Mouse (Mus musculus): ENCODE measurements around the gene Adamtsl4. TPM values are rescaled to one million over a fixed set of nuclear protein-coding genes. Genes with fewer than 3 reads are reported as not detected.

Adamtsl4 gene
- polyA plus RNA-seq, 1 experiment = 5.2 TPM

DNA sequence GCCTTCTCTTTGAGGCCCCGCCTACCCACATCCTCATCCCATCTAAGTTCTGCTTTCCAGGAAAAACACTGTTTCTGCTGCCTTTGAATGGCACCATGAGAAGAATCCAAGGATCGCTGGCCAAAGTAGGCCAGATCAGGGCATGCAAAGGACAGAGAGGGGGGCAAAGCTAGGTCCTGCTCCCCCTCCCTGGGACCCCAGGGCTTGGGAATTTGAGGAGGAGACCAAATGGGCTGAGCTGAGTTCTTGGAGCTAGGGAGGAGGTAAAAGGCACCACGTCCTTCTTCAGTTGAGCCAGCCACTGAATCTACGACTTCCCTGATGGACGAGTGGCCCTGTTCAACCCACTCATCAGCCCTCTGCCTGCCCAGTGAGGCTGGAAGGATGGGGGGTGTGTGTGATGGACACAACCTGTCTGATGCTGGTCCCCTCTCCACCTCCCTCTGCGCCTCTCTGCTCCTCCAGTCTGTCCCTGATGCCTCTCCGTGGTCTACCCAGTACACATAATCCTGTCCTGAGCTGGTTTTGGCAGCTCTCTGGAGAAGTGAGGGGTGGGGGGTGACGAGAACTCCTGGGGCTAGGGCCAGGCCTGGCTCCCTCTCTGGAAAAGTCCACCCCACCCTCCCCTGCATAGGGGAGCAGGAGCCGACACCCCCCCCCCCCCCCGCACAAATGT is 1.1 kb downstream of the Adamtsl4 start:
- H3K4me3 ChIP-seq (ENCODE audit: insufficient read depth, low read depth, low read length) = no peak overlapping the region
- H3K4me1 ChIP-seq (ENCODE audit: control insufficient read depth, insufficient read depth, low read length) = no peaks in the 10 kb centered on the region; the same call in 1 of the 2 replicates
- no peaks in the 10 kb centered on the region for H3K27me3 ChIP-seq (replicated peaks; ENCODE audit: control insufficient read depth, insufficient read depth, low read length)
- DNase-seq = no peak
- H3K36me3 ChIP-seq (ENCODE audit: control insufficient read depth, insufficient read depth, low read length) = no peaks in the 10 kb centered on the region
- H3K27ac ChIP-seq (ENCODE audit: insufficient read depth, low read depth, low read length) = no peak overlapping the region
- WGBS = 60% methylated on average over 10 of the region's 10 CpGs
- TF ChIP-seq POLR2A (IDR thresholded peaks at IDR 0.05; ENCODE audit: low read depth, low read length) = no peak

- no peak overlapping the region for H3K4me3 ChIP-seq (ENCODE audit: insufficient read depth, low read depth, low read length)
- 77% methylated on average over 2 of the region's 2 CpGs for WGBS
- H3K27ac ChIP-seq (ENCODE audit: insufficient read depth, low read depth, low read length) = no peak overlapping the region
- no peaks in the 10 kb centered on the region for H3K27me3 ChIP-seq (replicated peaks; ENCODE audit: control insufficient read depth, insufficient read depth, low read length)
- H3K4me1 ChIP-seq (ENCODE audit: control insufficient read depth, insufficient read depth, low read length) = no peaks in the 10 kb centered on the region; the same call in 1 of the 2 replicates
- DNase-seq = no peak
- no peaks in the 10 kb centered on the region for H3K36me3 ChIP-seq (ENCODE audit: control insufficient read depth, insufficient read depth, low read length)
- TF ChIP-seq POLR2A (IDR thresholded peaks at IDR 0.05; ENCODE audit: low read depth, low read length) (no peak), CTCF (conservative IDR thresholded peaks at IDR 0.05; ENCODE audit: insufficient read depth, insufficient read length, low read depth, low read length) (no peak)
These were observed 2.0 kb downstream of the Adamtsl4 start for GRCm38 (mm10) chr3:95685701-95686100.

DNA sequence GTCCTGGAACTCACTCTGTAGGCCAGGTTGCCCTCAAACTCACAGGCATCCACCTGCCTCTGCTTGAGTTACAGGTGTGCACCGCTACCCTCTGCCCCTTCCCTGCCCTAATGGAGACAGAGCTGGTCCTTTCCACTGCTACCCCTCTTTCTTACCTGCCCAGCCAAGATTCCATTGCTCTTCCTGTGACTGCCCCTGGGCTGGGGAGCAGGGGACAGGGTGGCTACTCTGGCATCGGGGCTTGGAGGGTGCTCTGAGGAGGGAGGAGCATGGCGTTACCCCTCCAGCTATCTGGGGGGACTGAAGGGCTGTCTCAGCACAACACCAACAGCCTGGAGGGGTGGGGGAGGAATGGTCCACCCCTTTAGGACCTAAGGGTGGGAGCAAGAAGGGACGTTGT is 2.4 kb downstream of the Adamtsl4 start:
- Histone ChIP-seq H3K36me3 (ENCODE audit: control insufficient read depth, insufficient read depth, low read length) (no peaks in the 10 kb centered on the region), H3K27me3 (replicated peaks; ENCODE audit: control insufficient read depth, insufficient read depth, low read length) (no peaks in the 10 kb centered on the region), H3K27ac (ENCODE audit: insufficient read depth, low read depth, low read length) (no peak overlapping the region), H3K4me1 (ENCODE audit: control insufficient read depth, insufficient read depth, low read length) (no peaks in the 10 kb centered on the region; the same call in 1 of the 2 replicates), H3K4me3 (ENCODE audit: insufficient read depth, low read depth, low read length) (no peak overlapping the region)
- no peak for TF ChIP-seq POLR2A (IDR thresholded peaks at IDR 0.05; ENCODE audit: low read depth, low read length)
- no peak for TF ChIP-seq CTCF (conservative IDR thresholded peaks at IDR 0.05; ENCODE audit: insufficient read depth, insufficient read length, low read depth, low read length)
- 83% methylated on average over 4 of the region's 4 CpGs for WGBS
- no peak for DNase-seq

DNA sequence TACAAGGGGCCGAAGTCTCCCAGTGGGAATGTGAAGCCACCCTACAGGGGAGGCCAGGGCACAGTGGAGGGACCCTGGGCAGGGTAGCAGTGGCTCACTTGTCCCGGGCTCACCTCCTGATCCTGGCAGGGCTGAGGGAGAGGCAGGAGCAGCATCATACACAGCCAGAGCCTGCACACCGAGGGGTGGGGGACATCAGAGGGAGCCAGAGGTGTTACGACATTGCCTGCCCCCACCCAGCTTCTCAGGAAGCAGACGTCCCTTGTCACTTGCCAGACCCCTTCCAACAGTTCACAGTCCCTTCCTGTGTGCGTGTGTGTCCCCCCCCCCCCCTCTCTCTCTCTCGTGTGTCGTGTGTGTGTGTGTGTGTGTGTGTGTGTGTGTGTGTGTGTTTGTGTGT is 2.9 kb downstream of the Adamtsl4 start:
- H3K27me3 ChIP-seq (replicated peaks; ENCODE audit: control insufficient read depth, insufficient read depth, low read length) = no peaks in the 10 kb centered on the region
- H3K4me1 ChIP-seq (ENCODE audit: control insufficient read depth, insufficient read depth, low read length) = no peaks in the 10 kb centered on the region; the same call in 1 of the 2 replicates
- no peak overlapping the region for H3K27ac ChIP-seq (ENCODE audit: insufficient read depth, low read depth, low read length)
- H3K36me3 ChIP-seq (ENCODE audit: control insufficient read depth, insufficient read depth, low read length) = no peaks in the 10 kb centered on the region
- TF ChIP-seq CTCF (conservative IDR thresholded peaks at IDR 0.05; ENCODE audit: insufficient read depth, insufficient read length, low read depth, low read length) (no peak), POLR2A (IDR thresholded peaks at IDR 0.05; ENCODE audit: low read depth, low read length) (no peak)
- no peak for DNase-seq
- no peak overlapping the region for H3K4me3 ChIP-seq (ENCODE audit: insufficient read depth, low read depth, low read length)
- 61% methylated on average over 7 of the region's 8 CpGs for WGBS

DNA sequence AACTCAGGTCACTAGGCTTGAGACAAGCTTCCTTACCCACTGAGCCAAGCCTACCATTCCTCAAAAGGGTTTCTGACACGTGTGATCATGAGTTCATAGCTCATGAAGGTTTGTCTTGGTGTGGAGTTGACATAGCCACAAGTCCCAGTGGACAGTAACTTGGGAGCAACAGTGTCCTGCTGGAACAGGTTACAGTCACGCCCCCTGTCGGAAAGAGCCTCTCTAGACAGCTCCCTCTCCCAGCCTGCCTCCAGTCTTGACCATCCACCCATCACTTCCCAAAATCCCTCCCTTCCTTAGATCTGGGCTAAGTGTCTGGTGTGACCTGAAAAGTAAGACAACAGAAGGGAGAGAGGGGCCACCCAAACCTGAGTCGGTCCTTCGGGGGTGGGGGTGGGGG is 4.8 kb downstream of the Adamtsl4 start:
- no peaks in the 10 kb centered on the region for H3K36me3 ChIP-seq (ENCODE audit: control insufficient read depth, insufficient read depth, low read length)
- TF ChIP-seq POLR2A (IDR thresholded peaks at IDR 0.05; ENCODE audit: low read depth, low read length) (no peak), CTCF (conservative IDR thresholded peaks at IDR 0.05; ENCODE audit: insufficient read depth, insufficient read length, low read depth, low read length) (peak; percentile 34; the same call in 1 of the 2 replicates)
- no peak overlapping the region for H3K4me3 ChIP-seq (ENCODE audit: insufficient read depth, low read depth, low read length)
- no peaks in the 10 kb centered on the region; the same call in 1 of the 2 replicates for H3K4me1 ChIP-seq (ENCODE audit: control insufficient read depth, insufficient read depth, low read length)
- no peaks in the 10 kb centered on the region for H3K27me3 ChIP-seq (replicated peaks; ENCODE audit: control insufficient read depth, insufficient read depth, low read length)
- WGBS = 72% methylated on average over 5 of the region's 5 CpGs
- H3K27ac ChIP-seq (ENCODE audit: insufficient read depth, low read depth, low read length) = no peak overlapping the region
- DNase-seq = peak; percentile 29

- TF ChIP-seq CTCF (conservative IDR thresholded peaks at IDR 0.05; ENCODE audit: insufficient read depth, insufficient read length, low read depth, low read length) (no peak), POLR2A (IDR thresholded peaks at IDR 0.05; ENCODE audit: low read depth, low read length) (no peak)
- DNase-seq = no peak
- no peaks in the 10 kb centered on the region for H3K36me3 ChIP-seq (ENCODE audit: control insufficient read depth, insufficient read depth, low read length)
- no peak overlapping the region for H3K4me3 ChIP-seq (ENCODE audit: insufficient read depth, low read depth, low read length)
- H3K27ac ChIP-seq (ENCODE audit: insufficient read depth, low read depth, low read length) = no peak overlapping the region
- peaks cover 3% of the 10 kb centered on the region for H3K4me1 ChIP-seq (ENCODE audit: control insufficient read depth, insufficient read depth, low read length)
- 60% methylated on average over 11 of the region's 11 CpGs for WGBS
- no peaks in the 10 kb centered on the region for H3K27me3 ChIP-seq (replicated peaks; ENCODE audit: control insufficient read depth, insufficient read depth, low read length)
These were observed 6.4 kb downstream of the Adamtsl4 start for GRCm38 (mm10) chr3:95681365-95681764.

GRCm38 (mm10) chr3:95680673-95681072 is 7.0 kb downstream of the Adamtsl4 start:
- Histone ChIP-seq H3K36me3 (ENCODE audit: control insufficient read depth, insufficient read depth, low read length) (no peaks in the 10 kb centered on the region), H3K4me3 (ENCODE audit: insufficient read depth, low read depth, low read length) (no peak overlapping the region), H3K4me1 (ENCODE audit: control insufficient read depth, insufficient read depth, low read length) (peaks cover 10% of the 10 kb centered on the region), H3K27me3 (replicated peaks; ENCODE audit: control insufficient read depth, insufficient read depth, low read length) (no peaks in the 10 kb centered on the region), H3K27ac (ENCODE audit: insufficient read depth, low read depth, low read length) (no peak overlapping the region)
- 83% methylated on average over 6 of the region's 6 CpGs for WGBS
- TF ChIP-seq POLR2A (IDR thresholded peaks at IDR 0.05; ENCODE audit: low read depth, low read length) (no peak), CTCF (conservative IDR thresholded peaks at IDR 0.05; ENCODE audit: insufficient read depth, insufficient read length, low read depth, low read length) (no peak)
- DNase-seq = no peak
